Mouse (Mus musculus) skeletal muscle tissue, adult 2 months (tissue): ENCODE measurements around the gene Tmem131.

Source experiments
- DNase-seq: peaks from one replicate; pipeline ENCODE4 v3.0.0-alpha.2; 2012; ENCODE audit warnings: low read depth, low spot score

Tmem131 gene

GRCm38 (mm10) chr1:36943653-36944052 is at the start of gene Tmem131:
Tmem131 (minus strand) TSS chr1:36943666.
- DNase-seq, result no peak

DNA sequence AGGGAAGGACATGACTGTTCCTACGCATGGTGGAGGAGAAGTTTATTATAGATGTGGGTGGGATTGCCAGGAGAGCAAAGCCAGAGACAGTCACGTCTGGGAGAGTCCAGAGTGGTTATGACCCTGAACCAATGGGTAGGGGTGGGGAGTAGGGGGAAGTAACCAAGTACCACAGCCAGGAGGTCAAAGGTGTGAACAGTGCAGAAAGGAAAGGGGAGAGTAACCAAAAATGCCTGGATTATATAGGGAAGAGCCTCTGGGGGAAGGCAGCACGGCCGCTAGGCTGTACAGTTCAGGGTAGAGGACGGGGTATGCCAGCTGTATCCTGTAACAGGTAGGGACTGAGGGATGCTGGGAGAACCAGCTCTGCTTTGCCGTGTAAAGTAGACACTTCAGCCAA is 45.1 kb upstream of the Tmem131 start:
- DNase-seq, result no peak

DNA sequence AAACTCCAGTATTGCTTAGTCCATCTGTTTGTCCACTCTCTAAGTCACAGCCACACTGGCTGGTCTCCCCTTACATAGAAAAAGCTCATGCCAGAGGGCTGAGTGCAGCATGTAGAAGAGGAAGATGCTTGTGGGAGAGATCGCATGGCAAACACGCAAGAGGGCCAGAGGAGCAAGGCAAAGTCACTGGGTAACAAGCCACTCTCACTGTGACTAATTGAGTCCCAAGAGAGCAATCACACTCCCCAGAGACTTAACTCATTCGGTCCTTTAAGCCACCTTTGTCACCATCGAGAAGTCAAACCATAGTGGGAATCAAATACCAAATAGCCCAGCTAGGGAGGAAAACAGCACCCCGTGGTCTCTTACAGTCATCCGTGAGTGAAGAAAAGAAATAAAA is 44.7 kb upstream of the Tmem131 start:
- DNase-seq, result no peak

- no peak for DNase-seq
These were observed 44.0 kb upstream of the Tmem131 start for GRCm38 (mm10) chr1:36987172-36988148.

GRCm38 (mm10) chr1:36986396-36987160 is 43.1 kb upstream of the Tmem131 start:
- no peak for DNase-seq

DNA sequence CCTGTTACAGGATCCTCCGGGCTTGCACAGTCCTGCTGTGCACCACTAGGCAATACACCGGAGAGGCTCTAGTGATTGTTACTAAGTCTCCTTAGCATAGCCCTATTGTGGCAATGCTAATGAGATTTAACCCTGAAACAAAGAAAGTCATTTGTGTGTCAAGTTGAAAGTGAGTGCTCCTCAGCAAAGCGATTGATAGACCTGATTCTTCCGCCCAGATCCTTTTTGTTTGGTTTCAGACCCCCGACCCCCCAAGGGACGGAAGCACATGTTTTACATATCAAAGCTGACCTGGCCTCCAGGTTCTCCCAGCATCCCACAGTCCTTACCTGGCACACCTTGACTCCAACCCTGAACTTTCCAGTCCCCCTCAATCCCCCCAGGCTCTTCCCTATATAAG is 42.4 kb upstream of the Tmem131 start:
- no peak for DNase-seq

DNA sequence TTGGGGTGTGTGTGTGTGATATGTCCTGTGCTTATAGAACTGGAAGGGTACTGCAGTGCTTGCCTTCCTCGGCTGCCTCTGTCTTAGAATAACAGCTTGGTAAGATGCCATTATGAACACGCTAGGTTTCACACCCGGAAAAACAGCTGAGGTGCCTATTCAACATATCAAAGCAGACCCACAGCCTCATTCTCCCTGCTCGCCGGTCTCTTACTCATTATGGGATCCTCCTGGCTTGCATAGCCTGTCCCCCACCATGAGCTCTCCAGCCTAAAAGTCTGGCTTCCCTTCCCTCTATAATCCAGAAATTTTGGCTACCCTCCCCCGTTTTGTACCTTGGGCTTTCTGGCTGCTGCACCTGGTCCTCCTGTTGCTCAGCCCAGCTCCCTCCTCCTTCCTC is 40.9 kb upstream of the Tmem131 start:
- DNase-seq, result no peak

DNA sequence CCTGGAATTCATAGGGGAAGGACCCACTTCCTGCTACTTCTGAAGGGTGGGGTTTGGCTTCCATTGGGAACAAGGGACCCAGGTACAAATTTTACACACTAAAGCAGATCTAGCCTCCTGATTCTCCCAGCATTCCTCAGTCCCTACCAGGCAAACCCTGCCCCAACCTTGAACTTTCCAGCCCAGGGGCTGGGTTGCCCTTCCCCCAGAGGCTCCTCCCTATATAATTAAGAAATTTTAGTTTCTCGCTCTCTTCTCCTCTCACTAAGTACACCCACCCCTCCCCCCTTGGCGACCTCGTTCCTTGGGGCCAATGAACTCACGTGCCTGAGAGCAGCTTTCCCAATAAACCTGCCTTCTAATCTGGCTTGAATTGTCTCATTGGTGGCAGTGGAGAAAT is 40.3 kb upstream of the Tmem131 start:
- no peak for DNase-seq

DNA sequence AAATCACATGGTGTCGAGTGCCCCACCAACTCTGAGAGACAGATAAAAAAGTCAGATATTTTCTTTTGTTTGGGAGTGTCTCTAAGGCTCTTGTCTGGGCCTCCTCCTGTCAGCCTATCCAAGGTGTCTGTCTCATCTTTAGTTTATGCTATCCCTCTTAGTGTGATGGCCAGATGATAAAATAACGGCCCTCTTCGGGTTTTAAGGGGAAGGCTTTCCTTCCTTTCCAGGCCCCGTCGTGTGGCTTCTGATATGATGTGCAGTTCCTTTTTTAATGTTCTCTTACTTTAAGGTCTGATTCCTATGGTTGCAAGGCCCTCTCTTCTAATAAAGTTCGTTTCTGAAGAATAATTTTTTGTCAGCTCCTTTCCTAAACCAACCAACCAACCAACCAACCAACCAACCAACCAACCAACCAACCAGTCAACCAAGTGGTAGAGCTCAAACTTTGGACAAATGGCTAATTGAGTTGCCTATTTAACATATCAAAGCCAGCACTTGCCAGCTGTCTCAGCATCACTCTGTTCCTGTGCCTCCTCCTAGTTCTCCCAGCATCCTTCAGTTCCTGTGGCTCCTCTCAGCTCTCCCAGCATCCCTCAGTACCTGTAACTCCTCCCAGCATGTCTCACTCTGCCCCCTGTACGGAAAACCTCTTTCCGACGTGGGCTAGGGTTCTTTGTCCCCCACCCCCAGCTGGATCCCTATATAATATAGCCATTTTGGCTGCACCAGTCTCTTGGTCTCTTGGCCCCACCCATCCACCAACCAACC is 38.9 kb upstream of the Tmem131 start:
- no peak for DNase-seq

GRCm38 (mm10) chr1:36976770-36977169 is 33.3 kb upstream of the Tmem131 start:
- no peak for DNase-seq

- DNase-seq, result no peak
These were observed 27.6 kb upstream of the Tmem131 start for GRCm38 (mm10) chr1:36970918-36971617.

DNA sequence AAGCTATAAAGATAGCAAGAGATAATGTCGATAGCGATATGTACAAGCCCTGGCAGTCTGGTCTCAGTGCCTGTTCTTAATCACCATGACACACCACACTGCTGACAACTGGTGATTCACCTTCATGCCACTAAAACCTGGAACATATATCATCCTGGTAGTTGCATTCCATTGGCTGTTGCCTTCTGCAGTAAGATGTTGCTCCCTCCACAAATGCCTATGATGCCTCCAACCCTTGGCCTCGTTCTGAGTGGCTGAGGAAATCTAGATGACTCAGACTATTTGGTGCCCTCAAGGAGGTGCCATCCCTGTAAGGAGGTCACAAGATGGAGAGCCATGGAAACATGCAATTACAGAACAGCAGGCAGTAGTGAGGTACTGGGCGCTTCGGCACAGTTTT is 22.4 kb upstream of the Tmem131 start:
- no peak for DNase-seq

DNA sequence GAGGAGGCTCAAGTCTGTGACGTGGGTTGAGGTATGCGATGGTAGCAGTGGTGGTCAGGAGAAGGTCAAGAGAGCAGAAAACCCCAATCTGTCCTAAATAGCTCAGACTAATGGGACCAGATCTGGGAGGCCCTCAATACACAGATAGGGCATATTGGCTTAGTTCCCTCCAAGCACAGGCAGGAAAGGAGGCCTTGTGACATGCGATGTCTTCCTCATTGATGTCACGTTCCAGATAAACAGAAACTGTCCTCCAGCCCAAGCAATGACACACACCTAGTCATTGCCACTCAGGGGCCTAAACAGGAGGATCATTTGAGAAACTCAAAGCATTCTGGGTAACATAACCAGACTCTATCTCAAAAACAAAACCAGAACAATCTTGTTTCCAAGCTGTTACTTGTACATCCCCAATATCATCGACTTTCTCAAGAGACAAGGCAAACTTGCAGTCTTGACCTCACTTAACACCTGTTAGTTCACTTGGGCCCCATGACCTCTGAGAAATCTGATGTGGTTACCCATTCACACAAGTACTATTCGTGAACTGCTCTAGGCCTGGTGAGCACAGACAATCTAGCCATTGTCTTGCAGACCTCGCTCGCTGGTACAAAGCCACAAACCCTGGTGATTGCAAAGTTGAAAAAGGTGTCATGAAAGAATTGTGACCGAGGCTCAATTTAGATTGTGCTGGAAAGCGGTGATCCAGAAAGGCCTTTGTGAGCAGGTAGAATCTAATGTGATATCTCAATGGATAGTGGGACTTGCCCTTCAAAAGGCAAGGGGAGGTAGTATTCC is 19.1 kb upstream of the Tmem131 start:
- DNase-seq, result no peak

GRCm38 (mm10) chr1:36960509-36961222 is 17.2 kb upstream of the Tmem131 start:
- DNase-seq, result no peak

GRCm38 (mm10) chr1:36949591-36950184 is 6.2 kb upstream of the Tmem131 start:
- DNase-seq, result peak; percentile 63

- DNase-seq, result no peak
These were observed 4.0 kb upstream of the Tmem131 start for GRCm38 (mm10) chr1:36947448-36947847.

GRCm38 (mm10) chr1:36940381-36940762 is 3.1 kb downstream of the Tmem131 start:
- no peak for DNase-seq

DNA sequence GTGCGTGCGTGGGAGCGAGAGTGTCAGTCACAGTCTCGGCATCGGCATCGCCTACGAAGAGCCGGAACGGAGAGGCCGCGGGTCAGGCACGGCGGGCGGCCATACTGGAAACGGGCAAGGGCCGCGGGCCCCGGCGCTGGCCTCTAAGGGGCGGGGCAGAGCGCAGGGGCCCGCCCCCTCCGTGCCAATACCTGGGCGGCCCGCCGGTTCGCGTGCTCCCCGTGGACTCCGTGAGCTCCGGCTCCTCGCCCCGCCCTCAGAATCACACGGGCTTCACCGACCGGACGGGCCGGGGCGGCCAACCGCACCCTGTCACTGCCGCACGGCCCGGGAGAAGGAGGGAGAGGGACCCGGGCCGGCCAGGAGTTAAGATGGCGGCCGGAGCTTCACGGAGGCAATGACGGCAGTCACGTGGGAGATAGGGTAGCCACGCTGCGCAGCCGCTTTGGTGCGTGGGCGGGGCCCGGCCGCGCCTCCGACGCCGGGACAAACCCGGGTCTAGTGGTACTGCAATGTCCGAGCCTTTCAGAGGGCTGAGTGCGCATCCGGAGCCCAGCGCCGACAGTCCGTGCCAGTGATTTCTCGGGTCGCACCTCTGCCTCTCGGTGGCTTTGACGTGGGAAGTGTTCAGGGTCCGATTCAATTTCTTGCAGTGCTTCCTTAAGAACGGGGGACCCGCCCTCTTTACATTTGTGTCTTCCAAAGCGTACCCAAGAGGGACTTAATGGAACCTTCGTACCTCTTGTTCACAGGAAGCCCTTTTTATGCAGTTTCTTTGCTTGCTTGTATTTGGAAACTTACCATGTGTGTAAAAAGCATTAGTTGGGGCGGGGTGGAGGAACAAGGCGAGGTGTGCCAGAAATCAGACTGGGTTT is 3.7 kb downstream of the Tmem131 start:
- peak; percentile 90 for DNase-seq
